ENCODE assay signal across 25 mouse cellular contexts in genomic region chr11:90320922-90321321, GRCm38 (mm10).
"Had no signal": no experiment of that assay in that cellular context is flagged by ENCODE, and none has a peak within 500 bp of the region (broad histone marks: within the 10 kb centered on the region; RNA-seq: fewer than 3 reads in every experiment).

No protein-coding gene starts in this region.

- H3K27me3 ChIP-seq: heart, embryonic 12.5 days; hindbrain, embryonic 12.5 days; hindbrain, embryonic 15.5 days; kidney, embryonic 15.5 days; limb, embryonic 13.5 days had no signal

- H3K4me1 ChIP-seq: heart, embryonic 10.5 days; heart, embryonic 12.5 days; hindbrain, embryonic 10.5 days; hindbrain, embryonic 12.5 days; hindbrain, embryonic 15.5 days; kidney, embryonic 15.5 days; limb, embryonic 13.5 days had no signal

- DNase-seq: forebrain, postnatal 0 days; gastrocnemius, adult 2 months; gastrocnemius, postnatal 10 days; gastrocnemius, postnatal 25 days; heart, adult 18-20 months; heart, postnatal 10 days; heart, postnatal 4 days; kidney, adult 11 months; kidney, adult 2 months; kidney, adult 9 months; kidney, postnatal 14 days; kidney, postnatal 36 days; layer of hippocampus, adult 9-11 months; layer of hippocampus, postnatal 36 days; left cerebral cortex, postnatal 4 days had no signal

- H3K9ac ChIP-seq: forebrain, postnatal 0 days; heart, embryonic 12.5 days; hindbrain, embryonic 12.5 days; hindbrain, embryonic 15.5 days; kidney, embryonic 15.5 days; limb, embryonic 13.5 days had no signal

- H3K27ac ChIP-seq: gastrocnemius, adult 2 months; heart, embryonic 10.5 days; hindbrain, embryonic 10.5 days; hindbrain, embryonic 12.5 days; hindbrain, embryonic 15.5 days; hindbrain, postnatal 0 days; kidney, embryonic 15.5 days; kidney, postnatal 0 days; limb, embryonic 13.5 days had no signal

- H3K36me3 ChIP-seq: heart, embryonic 10.5 days; heart, embryonic 12.5 days; hindbrain, embryonic 10.5 days; hindbrain, embryonic 12.5 days; hindbrain, embryonic 15.5 days; kidney, embryonic 15.5 days; limb, embryonic 13.5 days had no signal

- H3K9me3 ChIP-seq: heart, embryonic 10.5 days; heart, embryonic 12.5 days; hindbrain, embryonic 10.5 days; hindbrain, embryonic 12.5 days; hindbrain, embryonic 15.5 days; kidney, embryonic 15.5 days; limb, embryonic 13.5 days had no signal

- H3K4me2 ChIP-seq: heart, embryonic 12.5 days; hindbrain, embryonic 12.5 days; hindbrain, embryonic 15.5 days; kidney, embryonic 15.5 days; limb, embryonic 13.5 days had no signal

- ATAC-seq: forebrain, postnatal 0 days; hindbrain, postnatal 0 days; intestine, embryonic 16.5 days had no signal

- H3K4me3 ChIP-seq: gastrocnemius, adult 2 months; heart, embryonic 10.5 days; heart, embryonic 12.5 days; hindbrain, embryonic 10.5 days; hindbrain, embryonic 12.5 days; hindbrain, embryonic 15.5 days; kidney, embryonic 15.5 days; limb, embryonic 13.5 days had no signal
